Mouse (Mus musculus) frontal cortex, adult 2 months (tissue): ENCODE data around the gene Serpinb1c. TPM values are rescaled to one million over a fixed set of nuclear protein-coding genes. Genes with fewer than 3 reads are reported as not detected.
"Not testable (repeated sequence)": the region's sequence is repeated elsewhere in the genome, so short reads cannot be mapped to it uniquely, and the experiment has no call there.

ENCODE experiments used
- DNase-seq, 2 experiments: peaks; one replicate each; pipeline ENCODE4 v3.0.0; 2022; ENCODE audit warnings: low spot score in 1 of 2; ENCODE audit errors: extremely low spot score in 1 of 2
- polyA plus RNA-seq: library from polyadenylated mRNA; depleted of rRNA; stranded (reverse); fragments of >200 nt; gene quantifications from 2 replicates; pipeline ENCODE4 v1.2.3, GENCODE M21; 2012; rRNA removed

Serpinb1c gene
- not detected in 2 replicates for polyA plus RNA-seq

DNA sequence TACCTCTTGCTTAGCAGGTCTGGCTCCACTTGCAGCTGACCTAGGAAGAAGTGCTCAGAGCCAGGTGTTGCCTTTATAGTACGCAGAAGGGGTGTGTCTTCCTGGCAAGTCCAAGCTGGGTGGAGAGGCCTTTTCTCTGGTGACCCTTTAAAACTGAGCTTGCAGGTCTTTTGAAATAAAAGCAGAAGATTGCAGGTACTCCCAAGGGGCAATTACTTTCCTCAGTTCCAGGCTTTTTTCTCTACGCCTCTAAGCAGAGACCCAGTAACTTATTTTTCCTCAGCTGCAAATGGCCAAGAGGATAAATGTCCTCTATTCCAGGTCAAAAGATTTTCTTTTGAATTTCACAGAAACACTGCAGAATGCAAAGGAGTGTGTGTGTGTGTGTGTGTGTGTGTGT is at the start of gene Serpinb1c:
TSS of gene Serpinb1c (minus strand) at position 101 of the 400 bp plus-strand sequence.
- no peak for DNase-seq

DNA sequence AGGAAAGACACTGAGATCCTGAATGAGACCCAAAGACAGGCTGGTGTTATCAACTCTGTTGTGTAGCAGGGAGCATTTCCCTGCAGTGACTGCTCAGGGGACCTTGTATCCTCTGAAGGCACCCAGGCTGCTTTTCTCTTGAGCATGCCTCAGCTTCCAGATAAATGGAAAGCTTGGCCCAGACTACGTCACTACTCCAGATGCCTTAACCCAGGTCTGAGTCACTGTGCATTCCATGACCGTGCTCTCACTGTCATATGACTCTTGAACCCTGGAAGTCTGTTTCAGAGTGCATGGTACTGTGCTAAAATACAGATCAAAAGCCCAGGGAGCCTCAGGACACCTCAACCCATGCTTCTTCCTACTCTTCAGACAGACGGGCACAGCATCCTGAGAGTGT is 41.2 kb upstream of the Serpinb1c start:
- DNase-seq = not testable (repeated sequence)

DNA sequence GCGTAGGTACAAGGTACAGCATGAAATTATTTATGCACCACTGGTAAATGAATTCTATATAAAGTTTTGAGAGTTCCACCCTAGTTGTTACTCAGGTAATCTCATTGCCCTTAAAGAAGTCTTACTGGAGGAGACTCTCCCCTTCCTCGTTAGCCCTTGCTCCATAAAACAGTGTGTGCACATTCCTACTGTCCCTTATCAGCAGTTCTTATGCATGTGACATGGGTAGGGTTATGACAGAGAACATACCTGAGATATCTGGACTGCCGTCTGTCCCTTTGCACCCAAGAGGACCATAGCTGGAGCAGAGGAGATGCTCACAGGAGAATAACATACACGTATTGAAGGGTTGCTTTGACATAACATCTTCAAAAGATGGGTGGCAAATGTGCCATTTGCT is 40.3 kb upstream of the Serpinb1c start:
- DNase-seq = not testable (repeated sequence)

DNA sequence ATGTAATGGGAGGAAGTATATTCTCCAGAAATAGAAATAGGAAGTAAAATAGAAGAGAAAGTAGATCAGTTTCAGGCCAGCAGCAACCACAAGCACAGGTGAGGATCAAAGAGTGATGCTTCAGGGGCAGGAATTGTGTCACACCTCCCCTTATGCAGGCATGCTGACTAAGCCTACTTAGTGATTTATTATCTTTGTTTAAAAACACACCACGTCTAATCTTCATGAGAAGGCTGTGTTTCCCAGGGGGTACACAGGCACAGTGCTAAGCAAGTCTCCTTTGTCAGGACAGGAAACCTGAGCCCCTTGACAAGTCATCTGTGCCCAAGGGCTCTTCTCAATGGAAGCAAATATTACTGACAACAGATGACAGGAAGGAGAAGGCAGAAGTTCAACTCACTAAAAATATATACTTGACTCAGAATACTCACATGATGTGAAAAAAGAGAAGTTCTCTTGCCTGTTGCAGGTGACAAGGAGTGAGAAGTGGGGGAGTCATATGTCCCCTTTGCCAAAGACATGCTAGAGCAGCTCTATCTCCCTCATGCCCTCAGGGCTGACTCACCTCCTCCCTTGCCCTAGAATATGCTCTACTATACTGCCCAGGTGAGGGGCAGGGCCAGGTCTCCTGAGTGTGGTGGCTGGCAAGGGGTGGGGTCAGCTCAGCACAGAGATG is 36.8 kb upstream of the Serpinb1c start:
- DNase-seq = no peak

DNA sequence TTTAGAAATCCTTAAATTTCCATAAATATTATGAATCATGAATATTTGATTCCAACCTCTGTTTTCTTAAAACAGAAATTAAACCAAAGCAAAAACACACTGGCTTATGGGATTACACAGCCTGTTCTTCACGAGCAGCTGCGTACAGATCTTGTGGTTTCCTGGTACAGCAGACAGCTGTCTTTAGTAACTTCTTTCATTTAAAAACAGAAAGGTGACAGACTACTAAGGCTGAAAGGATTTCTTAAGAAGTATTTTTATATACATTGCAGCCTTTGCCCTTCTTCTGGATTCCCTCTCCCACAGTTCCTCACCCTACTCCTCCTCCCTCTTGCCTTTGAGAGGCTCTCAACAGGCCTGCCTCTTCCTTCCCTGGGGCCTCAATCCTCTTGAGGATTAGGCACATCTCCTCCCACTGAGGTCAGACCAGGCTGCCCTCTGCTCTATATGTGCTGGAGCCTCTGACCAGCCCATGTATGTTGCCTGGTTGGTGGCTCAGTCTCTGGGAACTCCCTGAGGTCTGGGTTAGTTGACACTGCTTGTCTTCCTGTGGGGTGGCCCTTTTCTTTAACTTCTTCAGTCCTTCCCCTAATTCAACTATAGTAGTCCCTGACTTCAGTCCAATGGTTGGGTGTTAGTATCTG is 31.2 kb upstream of the Serpinb1c start:
- no peak for DNase-seq

DNA sequence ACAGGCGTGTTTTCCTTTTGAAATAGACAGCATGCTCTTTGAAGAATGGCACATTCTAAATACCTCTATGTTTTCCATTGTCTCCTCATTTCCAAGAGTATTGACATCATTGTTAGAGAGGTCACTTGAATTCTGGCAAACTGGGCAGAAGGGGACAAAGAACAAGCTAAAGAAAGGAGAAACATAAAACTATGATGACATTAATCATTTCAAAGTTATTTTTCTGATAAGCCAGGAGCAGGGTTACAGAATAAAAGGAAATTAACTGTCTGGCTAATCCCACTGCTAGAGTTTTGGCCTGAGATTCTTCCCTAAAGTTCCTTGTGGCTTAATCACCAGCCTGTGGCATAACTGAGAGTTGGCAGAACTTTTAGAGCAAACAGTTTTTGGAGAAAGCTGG is 29.2 kb upstream of the Serpinb1c start:
- no peak for DNase-seq

DNA sequence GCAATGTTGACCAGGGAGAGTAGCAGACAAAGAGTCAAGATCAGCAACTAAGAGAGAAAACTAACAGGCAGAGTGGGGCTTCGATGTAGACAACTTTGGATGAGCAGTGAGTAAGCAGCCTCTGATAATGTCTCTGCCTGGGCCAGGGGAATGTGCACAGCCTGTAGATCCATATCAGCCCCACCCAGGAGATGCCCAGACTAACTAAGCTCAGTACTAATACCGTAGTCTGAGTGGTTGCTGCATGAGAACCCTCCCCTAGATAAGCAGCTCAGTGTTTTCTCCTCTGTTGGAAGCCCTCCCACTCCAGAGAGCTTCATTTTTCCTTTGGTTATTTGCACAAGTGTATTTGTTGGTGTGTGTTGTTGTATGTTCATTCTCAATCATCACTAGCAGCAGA is 28.6 kb upstream of the Serpinb1c start:
- no peak for DNase-seq

DNA sequence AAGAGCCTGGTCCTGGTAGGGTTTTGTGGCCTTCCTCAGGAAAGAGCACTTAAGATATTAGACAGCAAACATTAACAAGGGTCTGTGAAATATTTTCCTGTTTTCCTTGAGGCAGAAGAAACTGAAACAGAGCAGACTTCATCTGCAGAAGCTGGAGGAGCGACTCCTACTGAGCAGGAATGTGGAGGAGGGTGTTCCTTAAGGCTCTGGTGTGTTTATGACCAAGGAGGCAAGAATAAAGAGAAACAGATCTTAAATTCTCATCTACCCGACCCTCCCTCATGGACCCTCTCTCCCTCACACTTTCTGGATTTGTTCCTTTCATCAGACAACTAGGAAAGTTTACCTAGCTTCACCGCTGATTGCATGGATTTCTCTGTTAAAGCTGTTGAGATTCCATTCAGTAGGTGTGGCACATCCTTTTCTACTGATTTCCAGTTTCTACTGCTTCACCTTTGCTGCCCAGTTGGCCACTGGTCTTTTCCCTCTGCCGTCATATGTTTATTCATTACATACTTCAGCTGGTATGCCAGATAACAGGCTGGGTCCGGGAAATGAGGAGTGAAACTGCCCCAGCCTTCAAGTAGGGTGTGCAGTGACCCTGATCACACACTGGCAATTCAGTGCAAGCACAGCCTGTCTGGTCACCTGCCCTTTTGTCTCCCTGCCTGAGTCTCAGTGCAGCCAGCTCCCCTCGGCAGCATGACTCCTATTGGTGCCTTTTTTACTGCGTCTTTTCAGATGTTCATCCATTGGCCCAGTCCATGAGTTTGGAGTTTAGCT is 26.8 kb upstream of the Serpinb1c start:
- no peak for DNase-seq

DNA sequence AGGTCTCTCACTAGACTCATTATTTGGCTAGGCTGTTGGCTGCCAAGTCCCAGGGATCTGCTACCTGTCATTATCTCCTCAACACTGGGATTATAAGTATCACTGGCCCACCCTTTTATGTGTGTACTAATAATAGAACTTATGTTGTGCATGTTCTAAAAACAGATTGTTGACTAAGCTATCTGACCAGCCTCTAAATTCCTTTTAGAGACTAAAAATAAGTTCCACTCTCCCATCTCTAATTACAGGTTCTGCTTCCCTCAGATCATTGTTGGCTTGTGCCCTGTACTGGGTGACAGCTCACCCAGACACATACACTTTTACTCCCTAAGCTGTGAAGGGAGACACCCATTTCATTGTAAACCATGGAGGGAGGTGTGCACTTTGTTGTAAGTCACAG is 24.6 kb upstream of the Serpinb1c start:
- DNase-seq = no peak

DNA sequence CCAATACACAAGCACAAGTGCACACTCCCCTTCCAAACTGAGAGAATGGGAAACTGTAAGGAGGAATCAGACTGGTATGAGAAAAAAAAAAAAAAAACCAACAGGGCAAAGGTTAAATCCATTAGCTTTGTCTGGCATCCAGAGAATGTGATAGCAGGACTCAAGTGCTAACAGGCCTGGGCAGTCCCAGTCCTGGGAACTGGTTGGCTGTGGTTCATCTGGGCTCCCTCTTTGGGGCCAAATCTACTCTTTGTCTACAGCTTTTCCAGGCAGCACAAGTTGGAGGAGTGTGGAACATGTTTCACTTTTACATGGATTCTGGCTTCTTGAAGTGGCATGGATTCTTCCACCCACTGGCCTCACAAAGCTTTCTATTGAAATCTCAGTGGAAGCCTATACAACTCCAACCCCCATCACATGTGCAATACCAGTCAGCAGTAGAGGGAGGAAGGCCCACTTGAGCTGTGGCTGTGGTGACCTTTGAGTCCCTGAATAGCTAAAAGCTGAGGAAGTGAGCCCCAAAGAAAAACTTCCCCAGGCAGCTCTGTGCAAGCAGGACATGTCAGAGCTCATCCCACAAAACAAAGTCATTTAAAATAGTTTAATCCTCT is 14.9 kb upstream of the Serpinb1c start:
- no peak for DNase-seq

DNA sequence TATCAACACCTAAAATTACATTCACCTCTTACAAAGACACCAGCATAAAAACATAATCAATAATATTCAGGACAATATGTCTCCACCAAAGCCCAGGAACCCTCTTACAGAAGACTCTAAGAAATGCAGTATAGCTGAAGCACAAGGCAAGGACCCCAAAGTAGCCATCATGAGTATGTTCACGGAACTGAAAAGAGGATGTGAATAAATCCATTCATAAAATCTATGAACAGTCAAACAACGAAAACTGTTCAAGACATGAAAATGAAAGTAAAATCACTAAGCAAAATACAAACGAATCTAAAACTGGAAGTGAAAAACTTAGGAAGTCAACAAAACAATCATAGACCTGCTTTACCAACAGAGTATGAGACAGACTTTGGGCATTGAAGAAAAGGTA is 10.2 kb upstream of the Serpinb1c start:
- DNase-seq = no peak

DNA sequence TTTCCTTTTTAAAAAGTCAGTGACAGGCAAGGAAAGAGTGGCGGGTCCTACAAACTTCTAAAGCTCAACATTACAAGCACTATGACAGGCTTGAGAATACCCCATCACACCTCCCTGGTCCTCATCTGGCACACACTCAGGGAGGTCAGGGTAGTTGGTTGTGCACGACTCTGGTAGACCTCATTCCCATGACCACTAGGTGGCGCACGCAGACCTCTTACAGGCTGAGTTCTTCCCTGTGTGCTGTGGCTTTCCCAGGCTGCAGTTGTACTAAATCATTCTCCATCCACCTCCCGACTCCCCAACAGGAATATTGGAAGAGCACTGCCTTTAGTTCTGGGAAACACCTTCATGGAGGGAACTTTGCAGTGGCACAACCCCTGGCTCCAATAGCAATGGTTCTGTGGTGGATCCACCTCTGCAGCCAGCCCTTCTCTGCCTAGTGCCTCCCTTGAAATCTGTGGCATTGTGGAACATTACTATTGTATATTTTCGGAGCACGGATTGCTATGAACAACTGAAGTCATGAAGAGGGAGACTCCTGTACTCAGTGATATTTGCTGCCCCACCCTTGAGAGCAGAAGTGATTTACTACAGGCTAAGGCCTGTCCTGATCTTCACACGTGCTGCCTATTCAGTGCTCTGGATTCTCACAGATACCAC is 5.3 kb upstream of the Serpinb1c start:
- peak; percentile 73 to 96 for DNase-seq

DNA sequence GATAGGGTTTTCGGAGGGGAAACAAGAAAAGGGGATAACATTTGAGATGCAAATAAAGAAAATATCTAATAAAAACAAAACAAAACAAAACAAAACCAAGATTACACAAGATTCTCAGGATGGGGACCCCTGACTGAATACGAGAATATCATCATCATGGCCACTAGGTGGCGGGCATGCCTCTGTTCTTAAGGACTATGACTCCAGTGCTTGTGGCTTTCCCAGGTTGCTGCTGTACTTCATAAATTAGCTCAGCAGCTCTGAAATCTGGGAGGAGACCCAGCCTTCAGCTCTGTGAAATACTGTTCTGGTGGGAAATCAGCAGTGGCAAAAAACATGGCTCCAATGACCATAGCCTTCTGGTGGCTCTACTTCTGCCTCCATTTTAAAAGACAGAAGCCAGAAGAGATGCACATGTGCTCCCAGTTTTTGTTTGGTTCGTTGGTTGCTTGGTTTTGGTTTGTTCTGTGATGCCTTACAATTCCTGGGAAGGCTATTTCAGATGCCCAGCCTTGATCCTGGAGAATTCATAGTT is 4.5 kb upstream of the Serpinb1c start:
- peak; percentile 39 to 78 for DNase-seq

DNA sequence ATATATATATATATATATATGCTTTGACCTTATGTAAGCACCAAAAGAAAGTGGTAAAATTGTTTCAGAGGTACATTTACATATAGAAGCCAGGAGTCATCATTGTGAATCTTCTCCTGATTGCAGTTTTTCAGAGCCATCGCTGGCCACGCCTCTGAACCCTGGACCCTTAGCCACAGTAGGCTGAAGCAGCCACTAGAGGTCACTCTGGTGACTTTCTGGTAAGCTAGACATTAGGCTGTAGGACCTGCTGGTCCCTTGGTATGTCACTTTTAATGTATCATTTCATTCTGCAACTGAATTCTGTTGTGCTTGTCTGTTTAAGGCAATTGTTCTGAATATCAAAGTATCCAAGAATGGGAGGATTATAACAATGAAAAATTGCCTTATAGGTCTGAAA is 2.6 kb upstream of the Serpinb1c start:
- DNase-seq = peak in 1 of 2 experiments; percentile 58

DNA sequence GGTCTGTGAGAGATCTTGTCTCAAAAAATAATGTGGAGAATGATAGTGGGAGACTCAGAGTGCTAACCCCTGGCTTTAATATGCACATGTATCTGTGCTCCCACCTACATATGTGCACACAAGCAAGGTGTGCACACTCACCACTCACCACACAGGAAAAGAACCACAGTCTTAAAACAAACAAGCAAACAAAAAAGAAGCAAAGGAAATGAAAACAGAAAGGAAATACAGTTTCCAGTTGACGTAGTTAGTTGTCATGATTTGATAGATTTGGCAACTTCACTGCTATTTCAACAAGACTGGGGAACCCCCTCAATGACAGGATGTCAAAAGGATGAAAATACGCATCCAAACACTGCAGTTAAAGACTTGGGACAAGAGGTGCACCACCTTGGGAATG is 1.1 kb upstream of the Serpinb1c start:
- DNase-seq = not testable (repeated sequence)

DNA sequence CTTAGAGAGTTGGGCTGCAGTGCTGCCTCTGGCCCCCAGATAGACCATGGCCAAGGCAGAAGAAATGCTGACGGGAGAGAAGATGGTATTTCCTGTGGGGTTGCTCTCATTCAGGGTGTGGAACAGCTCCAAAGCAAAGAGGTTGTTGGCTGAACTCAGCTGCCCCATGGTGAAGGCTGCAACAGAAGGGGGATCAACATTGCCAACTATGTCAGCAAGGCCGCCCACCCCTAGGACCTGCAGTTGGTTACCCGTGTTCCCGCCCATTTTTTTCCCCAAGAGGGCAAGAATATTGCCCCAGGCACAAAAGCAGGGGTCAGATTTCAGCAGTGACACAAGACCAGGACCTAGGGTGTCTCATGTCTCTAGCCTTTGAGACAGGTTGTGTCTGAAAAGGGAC is 1.1 kb downstream of the Serpinb1c start:
- no peak for DNase-seq

DNA sequence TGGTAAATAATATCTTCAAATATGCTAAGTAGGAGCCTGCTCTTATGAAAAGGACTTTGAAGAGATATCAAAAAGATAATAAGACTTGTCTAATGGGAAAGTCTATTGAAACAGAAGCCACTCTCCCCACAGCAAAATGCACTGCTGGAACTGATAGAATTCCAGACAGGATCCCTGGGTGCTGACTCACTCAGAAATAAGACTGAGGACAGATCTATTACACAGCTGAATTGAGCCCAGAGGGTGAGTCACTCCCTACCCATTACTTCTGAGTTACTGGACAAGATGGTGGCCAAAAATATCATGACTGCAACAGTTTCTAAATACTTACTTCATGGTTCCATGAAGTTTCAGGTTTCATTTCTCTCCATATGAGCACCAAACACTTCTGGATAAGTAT is 13.3 kb downstream of the Serpinb1c start:
- peak in 1 of 2 experiments; percentile 5 for DNase-seq

DNA sequence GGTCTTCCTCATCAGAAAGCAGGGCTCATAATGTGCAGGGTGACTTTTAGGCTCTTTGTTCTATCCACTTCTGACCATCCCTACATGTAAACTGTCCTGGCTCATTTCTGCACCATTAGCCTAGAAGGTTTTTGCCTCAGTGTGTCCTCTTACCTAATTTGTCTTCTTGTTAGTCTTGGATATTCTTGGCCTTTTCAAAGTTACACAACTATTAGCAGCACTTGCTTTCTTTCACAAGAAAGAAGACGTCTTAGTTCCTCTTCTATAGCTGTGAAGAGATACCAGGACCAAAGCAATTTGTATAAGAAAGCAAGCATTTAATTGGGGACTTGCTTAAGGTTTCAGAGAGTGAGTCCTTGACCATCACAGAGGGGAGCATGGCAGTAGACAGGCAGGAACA is 24.1 kb downstream of the Serpinb1c start:
- DNase-seq = no peak

DNA sequence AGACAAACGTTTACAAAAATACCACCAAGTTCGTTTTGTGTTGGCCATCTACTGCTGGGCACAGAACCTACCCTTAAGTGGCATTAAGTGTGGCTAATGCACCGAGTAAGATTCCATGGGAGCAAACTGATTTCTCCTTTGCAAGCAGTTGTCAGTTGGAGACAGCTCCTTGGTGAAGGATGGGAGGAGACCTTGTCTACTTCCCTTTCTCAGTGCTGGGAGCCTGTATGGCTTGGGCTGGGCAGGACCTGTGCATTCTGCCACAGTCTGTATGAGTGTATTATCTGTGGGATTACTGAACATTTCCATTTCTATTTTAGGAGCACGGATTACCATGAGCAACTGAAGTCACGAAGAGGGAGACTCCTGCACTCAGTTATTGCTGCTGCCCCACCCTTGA is 29.2 kb downstream of the Serpinb1c start:
- DNase-seq = no peak

DNA sequence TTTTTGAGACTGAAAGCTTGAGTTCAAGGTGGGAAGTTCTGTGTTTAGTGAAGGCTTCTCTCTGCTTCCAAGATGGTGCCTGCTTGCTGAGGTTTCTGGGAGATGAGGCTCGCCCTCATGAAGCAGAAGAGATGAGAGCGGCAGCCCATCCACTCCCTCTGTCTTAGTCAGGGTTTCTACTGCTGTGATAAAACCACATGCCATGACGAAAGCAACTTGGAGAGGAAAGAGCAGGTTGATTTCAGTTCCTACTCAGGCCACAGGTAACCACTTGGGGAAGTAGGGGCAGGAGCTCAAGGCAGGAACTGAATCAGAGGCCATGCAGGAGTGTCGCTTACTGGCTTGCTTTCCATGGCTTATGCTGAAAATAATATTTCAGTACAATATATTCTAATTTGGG is 29.8 kb downstream of the Serpinb1c start:
- not testable (repeated sequence) for DNase-seq
